Mouse (Mus musculus): ENCODE measurements at regions not wholly inside any gene's neighbourhood (a gene's known extent, or its start where the extent isn't known, plus 50 kb on each side); places are given as distances from the start of the nearest gene placed in this dataset.

GRCm38 (mm10) chr2:72841367-72841766 is 138.9 kb downstream of the Sp3 start:
- peak overlapping the region; percentile 80 for H3K27ac ChIP-seq
- DNase-seq (ENCODE audit: low spot score in 2 of 2) = peak in 1 of 2 experiments; percentile 20
- H3K4me3 ChIP-seq = no peak overlapping the region
- TF ChIP-seq CTCF (conservative IDR thresholded peaks at IDR 0.05) = no peak

GRCm38 (mm10) chr2:72843610-72844009 is 136.6 kb downstream of the Sp3 start:
- no peak for TF ChIP-seq CTCF (conservative IDR thresholded peaks at IDR 0.05)
- no peak for DNase-seq (ENCODE audit: low spot score in 2 of 2)
- H3K4me3 ChIP-seq = no peak overlapping the region
- no peak overlapping the region for H3K27ac ChIP-seq

- Histone ChIP-seq H3K27ac (no peak overlapping the region), H3K4me3 (no peak overlapping the region)
- DNase-seq (ENCODE audit: low spot score in 2 of 2) = no peak
- no peak for TF ChIP-seq CTCF (conservative IDR thresholded peaks at IDR 0.05)
Observed at GRCm38 (mm10) chr2:72849441-72850192, 130.6 kb downstream of the Sp3 start.

GRCm38 (mm10) chr2:72852509-72852908 is 127.7 kb downstream of the Sp3 start:
- no peak overlapping the region for H3K4me3 ChIP-seq
- no peak overlapping the region for H3K27ac ChIP-seq
- no peak for TF ChIP-seq CTCF (conservative IDR thresholded peaks at IDR 0.05)
- DNase-seq (ENCODE audit: low spot score in 2 of 2) = no peak

GRCm38 (mm10) chr2:72855276-72855970 is 124.8 kb downstream of the Sp3 start:
- no peak for TF ChIP-seq CTCF (conservative IDR thresholded peaks at IDR 0.05)
- Histone ChIP-seq H3K27ac (no peak overlapping the region), H3K4me3 (no peak overlapping the region)
- no peak for DNase-seq (ENCODE audit: low spot score in 2 of 2)

GRCm38 (mm10) chr2:72855971-72856755 is 124.1 kb downstream of the Sp3 start:
- H3K4me3 ChIP-seq = no peak overlapping the region
- TF ChIP-seq CTCF (conservative IDR thresholded peaks at IDR 0.05) = no peak
- no peak overlapping the region for H3K27ac ChIP-seq
- DNase-seq (ENCODE audit: low spot score in 2 of 2) = no peak

GRCm38 (mm10) chr2:72857377-72857776 is 122.9 kb downstream of the Sp3 start:
- DNase-seq (ENCODE audit: low spot score in 2 of 2) = no peak
- TF ChIP-seq CTCF (conservative IDR thresholded peaks at IDR 0.05) = no peak
- H3K4me3 ChIP-seq = no peak overlapping the region
- H3K27ac ChIP-seq = no peak overlapping the region

- Histone ChIP-seq H3K27ac (no peak overlapping the region), H3K4me3 (no peak overlapping the region)
- TF ChIP-seq CTCF (conservative IDR thresholded peaks at IDR 0.05) = no peak
- DNase-seq (ENCODE audit: low spot score in 2 of 2) = no peak
Observed at GRCm38 (mm10) chr2:72865462-72866365, 114.5 kb downstream of the Sp3 start.

- no peak overlapping the region for H3K27ac ChIP-seq
- H3K4me3 ChIP-seq = no peak overlapping the region
- DNase-seq (ENCODE audit: low spot score in 2 of 2) = no peak
- no peak for TF ChIP-seq CTCF (conservative IDR thresholded peaks at IDR 0.05)
Observed at GRCm38 (mm10) chr2:72866366-72866688, 113.9 kb downstream of the Sp3 start.

GRCm38 (mm10) chr2:72868173-72868572 is 112.1 kb downstream of the Sp3 start:
- no peak for TF ChIP-seq CTCF (conservative IDR thresholded peaks at IDR 0.05)
- no peak for DNase-seq (ENCODE audit: low spot score in 2 of 2)
- H3K27ac ChIP-seq = no peak overlapping the region
- H3K4me3 ChIP-seq = no peak overlapping the region

GRCm38 (mm10) chr2:72871836-72872235 is 108.4 kb downstream of the Sp3 start:
- TF ChIP-seq CTCF (conservative IDR thresholded peaks at IDR 0.05) = no peak
- H3K4me3 ChIP-seq = no peak overlapping the region
- H3K27ac ChIP-seq = no peak overlapping the region
- DNase-seq (ENCODE audit: low spot score in 2 of 2) = peak; percentile 33 to 36

- Histone ChIP-seq H3K4me3 (no peak overlapping the region), H3K27ac (no peak overlapping the region)
- no peak for TF ChIP-seq CTCF (conservative IDR thresholded peaks at IDR 0.05)
- no peak for DNase-seq (ENCODE audit: low spot score in 2 of 2)
Observed at GRCm38 (mm10) chr2:72873948-72874347, 106.3 kb downstream of the Sp3 start.

Measured in layer of hippocampus, adult 2 months (tissue).